Mouse (Mus musculus): Measurements from ENCODE around the gene Slc13a5. TPM values are rescaled to one million over a fixed set of nuclear protein-coding genes. Genes with fewer than 3 reads are reported as not detected.
A peak's percentile ranks its signal among the peaks of the same experiment; 100 is the strongest.

Slc13a5 gene
- polyA plus RNA-seq, 1 experiment from 2014 or later: 0.65 TPM

GRCm38 (mm10) chr11:72271761-72272160 is 4.7 kb upstream of the Slc13a5 start:
- H3K4me2 ChIP-seq (ENCODE audit: low read length): no peak overlapping the region
- H3K27ac ChIP-seq (ENCODE audit: low read length): no peak overlapping the region
- WGBS: 72% methylated on average over 1 of the region's 1 CpGs
- no peaks in the 10 kb centered on the region for H3K27me3 ChIP-seq (replicated peaks; ENCODE audit: control insufficient read depth, insufficient read depth, low read length)
- H3K4me3 ChIP-seq (replicated peaks; ENCODE audit: low read length): no peak overlapping the region
- no peaks in the 10 kb centered on the region for H3K9me3 ChIP-seq (ENCODE audit: control insufficient read depth, low read length)
- no peak overlapping the region for H3K9ac ChIP-seq (replicated peaks; ENCODE audit: low read depth, low read length)
- no peak for ATAC-seq
- H3K4me1 ChIP-seq (replicated peaks; ENCODE audit: control insufficient read depth, insufficient read depth, low read length): peaks cover 4% of the 10 kb centered on the region
- H3K36me3 ChIP-seq (ENCODE audit: control insufficient read depth, insufficient read depth): no peaks in the 10 kb centered on the region

- Histone ChIP-seq H3K9me3 (ENCODE audit: control insufficient read depth, low read length) (no peaks in the 10 kb centered on the region), H3K27me3 (replicated peaks; ENCODE audit: control insufficient read depth, insufficient read depth, low read length) (peaks cover 24% of the 10 kb centered on the region), H3K4me3 (replicated peaks; ENCODE audit: low read length) (peak overlapping the region; percentile 48), H3K36me3 (ENCODE audit: control insufficient read depth, insufficient read depth) (no peaks in the 10 kb centered on the region), H3K4me2 (ENCODE audit: low read length) (peak overlapping the region; percentile 92), H3K9ac (replicated peaks; ENCODE audit: low read depth, low read length) (peak overlapping the region; percentile 55), H3K27ac (ENCODE audit: low read length) (no peak overlapping the region), H3K4me1 (replicated peaks; ENCODE audit: control insufficient read depth, insufficient read depth, low read length) (peaks cover 17% of the 10 kb centered on the region)
- ATAC-seq: peak; percentile 95
- under 1% methylated on average over 46 of the region's 46 CpGs for WGBS
Observed at GRCm38 (mm10) chr11:72266207-72266959, 639 bp downstream of the Slc13a5 start.

- Histone ChIP-seq H3K27me3 (replicated peaks; ENCODE audit: control insufficient read depth, insufficient read depth, low read length) (peaks cover 24% of the 10 kb centered on the region), H3K9ac (replicated peaks; ENCODE audit: low read depth, low read length) (no peak overlapping the region), H3K4me2 (ENCODE audit: low read length) (no peak overlapping the region), H3K9me3 (ENCODE audit: control insufficient read depth, low read length) (no peaks in the 10 kb centered on the region), H3K4me1 (replicated peaks; ENCODE audit: control insufficient read depth, insufficient read depth, low read length) (peaks cover 17% of the 10 kb centered on the region), H3K36me3 (ENCODE audit: control insufficient read depth, insufficient read depth) (no peaks in the 10 kb centered on the region), H3K27ac (ENCODE audit: low read length) (no peak overlapping the region), H3K4me3 (replicated peaks; ENCODE audit: low read length) (no peak overlapping the region)
- WGBS: 7% methylated on average over 11 of the region's 11 CpGs
- ATAC-seq: 0 out of 2 replicates have a peak, but pooled peaks have one; percentile 25
Observed at GRCm38 (mm10) chr11:72265483-72265882, 1.5 kb downstream of the Slc13a5 start.

- Histone ChIP-seq H3K27me3 (replicated peaks; ENCODE audit: control insufficient read depth, insufficient read depth, low read length) (no peaks in the 10 kb centered on the region), H3K9me3 (ENCODE audit: control insufficient read depth, low read length) (no peaks in the 10 kb centered on the region), H3K4me3 (replicated peaks; ENCODE audit: low read length) (no peak overlapping the region), H3K4me1 (replicated peaks; ENCODE audit: control insufficient read depth, insufficient read depth, low read length) (no peaks in the 10 kb centered on the region), H3K27ac (ENCODE audit: low read length) (no peak overlapping the region), H3K36me3 (ENCODE audit: control insufficient read depth, insufficient read depth) (no peaks in the 10 kb centered on the region), H3K4me2 (ENCODE audit: low read length) (no peak overlapping the region), H3K9ac (replicated peaks; ENCODE audit: low read depth, low read length) (no peak overlapping the region)
- no peak for ATAC-seq
- 87% methylated on average over 2 of the region's 2 CpGs for WGBS
Observed at GRCm38 (mm10) chr11:72256441-72256840, 10.6 kb downstream of the Slc13a5 start.

DNA sequence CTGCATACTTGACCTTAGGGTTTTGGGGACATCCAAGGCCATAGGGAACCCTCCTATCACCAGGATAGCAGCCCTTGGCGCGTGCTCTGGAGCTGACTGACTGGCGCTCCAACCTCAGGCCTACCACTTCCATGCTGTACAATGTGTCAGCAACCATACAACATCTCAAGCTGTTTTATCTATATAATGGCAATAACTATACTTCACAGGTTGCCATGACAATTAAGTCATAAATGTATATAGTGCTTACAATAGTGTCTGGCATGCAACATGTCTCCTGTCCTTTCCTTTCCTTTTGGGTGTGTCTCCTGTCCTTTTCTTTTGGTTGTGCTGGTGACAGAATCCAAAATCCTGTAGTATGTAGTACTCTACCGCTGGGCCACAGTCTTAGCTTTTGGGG is 11.4 kb downstream of the Slc13a5 start:
- Histone ChIP-seq H3K9me3 (ENCODE audit: control insufficient read depth, low read length) (no peaks in the 10 kb centered on the region), H3K4me2 (ENCODE audit: low read length) (no peak overlapping the region), H3K4me1 (replicated peaks; ENCODE audit: control insufficient read depth, insufficient read depth, low read length) (no peaks in the 10 kb centered on the region), H3K36me3 (ENCODE audit: control insufficient read depth, insufficient read depth) (no peaks in the 10 kb centered on the region), H3K9ac (replicated peaks; ENCODE audit: low read depth, low read length) (no peak overlapping the region), H3K27me3 (replicated peaks; ENCODE audit: control insufficient read depth, insufficient read depth, low read length) (no peaks in the 10 kb centered on the region), H3K27ac (ENCODE audit: low read length) (no peak overlapping the region), H3K4me3 (replicated peaks; ENCODE audit: low read length) (no peak overlapping the region)
- 98% methylated on average over 4 of the region's 4 CpGs for WGBS
- ATAC-seq: no peak

DNA sequence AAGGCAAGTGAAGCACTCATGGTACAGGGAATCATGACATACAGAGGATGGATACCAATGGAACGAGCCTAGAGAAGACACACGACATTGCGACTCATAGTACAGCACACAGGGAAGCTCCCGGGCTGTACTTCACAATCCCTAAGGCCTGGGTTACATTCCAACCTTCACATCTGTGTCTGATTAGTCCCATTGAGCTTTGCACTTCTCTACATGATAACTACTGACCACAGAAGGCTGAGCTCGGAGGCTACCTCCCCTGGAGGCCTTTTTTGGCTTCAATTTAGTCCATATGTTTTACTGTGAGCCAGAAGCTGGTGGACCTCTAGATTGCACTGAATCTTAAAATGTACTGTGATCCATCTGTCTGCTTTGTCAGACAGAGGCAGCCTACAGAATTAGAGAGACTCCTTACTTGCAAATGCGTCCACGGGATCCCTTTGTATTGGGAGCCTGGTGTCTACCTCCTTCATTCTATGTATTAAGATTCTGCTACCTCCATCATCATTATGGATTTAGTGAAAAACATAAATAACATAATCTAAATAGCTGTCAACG is 21.7 kb downstream of the Slc13a5 start:
- Histone ChIP-seq H3K27ac (ENCODE audit: low read length) (no peak overlapping the region), H3K4me1 (replicated peaks; ENCODE audit: control insufficient read depth, insufficient read depth, low read length) (no peaks in the 10 kb centered on the region), H3K9me3 (ENCODE audit: control insufficient read depth, low read length) (no peaks in the 10 kb centered on the region), H3K4me3 (replicated peaks; ENCODE audit: low read length) (no peak overlapping the region), H3K9ac (replicated peaks; ENCODE audit: low read depth, low read length) (no peak overlapping the region), H3K36me3 (ENCODE audit: control insufficient read depth, insufficient read depth) (no peaks in the 10 kb centered on the region), H3K27me3 (replicated peaks; ENCODE audit: control insufficient read depth, insufficient read depth, low read length) (no peaks in the 10 kb centered on the region), H3K4me2 (ENCODE audit: low read length) (no peak overlapping the region)
- ATAC-seq: no peak
- 82% methylated on average over 8 of the region's 8 CpGs for WGBS

GRCm38 (mm10) chr11:72240062-72240860 is 26.8 kb downstream of the Slc13a5 start:
- ATAC-seq: no peak
- H3K4me2 ChIP-seq (ENCODE audit: low read length): no peak overlapping the region
- no peaks in the 10 kb centered on the region for H3K9me3 ChIP-seq (ENCODE audit: control insufficient read depth, low read length)
- WGBS: 70% methylated on average over 4 of the region's 4 CpGs
- H3K36me3 ChIP-seq (ENCODE audit: control insufficient read depth, insufficient read depth): no peaks in the 10 kb centered on the region
- no peaks in the 10 kb centered on the region for H3K4me1 ChIP-seq (replicated peaks; ENCODE audit: control insufficient read depth, insufficient read depth, low read length)
- no peak overlapping the region for H3K4me3 ChIP-seq (replicated peaks; ENCODE audit: low read length)
- no peaks in the 10 kb centered on the region for H3K27me3 ChIP-seq (replicated peaks; ENCODE audit: control insufficient read depth, insufficient read depth, low read length)
- no peak overlapping the region for H3K9ac ChIP-seq (replicated peaks; ENCODE audit: low read depth, low read length)
- H3K27ac ChIP-seq (ENCODE audit: low read length): no peak overlapping the region

GRCm38 (mm10) chr11:72234013-72234412 is 33.0 kb downstream of the Slc13a5 start:
- Histone ChIP-seq H3K27me3 (replicated peaks; ENCODE audit: control insufficient read depth, insufficient read depth, low read length) (no peaks in the 10 kb centered on the region), H3K9me3 (ENCODE audit: control insufficient read depth, low read length) (no peaks in the 10 kb centered on the region), H3K4me1 (replicated peaks; ENCODE audit: control insufficient read depth, insufficient read depth, low read length) (no peaks in the 10 kb centered on the region), H3K27ac (ENCODE audit: low read length) (no peak overlapping the region), H3K36me3 (ENCODE audit: control insufficient read depth, insufficient read depth) (no peaks in the 10 kb centered on the region), H3K4me3 (replicated peaks; ENCODE audit: low read length) (no peak overlapping the region), H3K4me2 (ENCODE audit: low read length) (no peak overlapping the region), H3K9ac (replicated peaks; ENCODE audit: low read depth, low read length) (no peak overlapping the region)
- 72% methylated on average over 5 of the region's 5 CpGs for WGBS
- ATAC-seq: no peak

DNA sequence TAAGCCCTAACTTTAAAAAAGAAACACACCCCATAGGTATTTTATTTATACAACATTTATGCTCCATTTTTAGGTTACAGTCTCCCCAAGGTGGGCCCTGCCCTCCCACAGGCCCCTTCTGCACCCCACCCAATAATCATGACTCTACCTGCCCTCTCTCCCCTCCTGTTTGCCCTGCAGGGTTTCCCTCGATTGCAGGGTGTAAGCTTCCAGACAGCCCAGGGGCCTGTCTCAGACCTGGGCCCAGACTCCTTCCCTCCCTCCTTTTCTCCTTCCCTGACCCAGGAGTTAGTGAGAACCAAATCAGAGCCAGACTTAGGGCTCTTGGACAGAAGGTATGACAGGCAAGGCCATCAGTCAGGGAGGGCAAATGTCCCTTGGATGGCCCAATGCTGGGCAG is 34.0 kb downstream of the Slc13a5 start:
- 70% methylated on average over 1 of the region's 1 CpGs for WGBS
- no peak for ATAC-seq
- Histone ChIP-seq H3K4me3 (replicated peaks; ENCODE audit: low read length) (no peak overlapping the region), H3K9me3 (ENCODE audit: control insufficient read depth, low read length) (no peaks in the 10 kb centered on the region), H3K27ac (ENCODE audit: low read length) (no peak overlapping the region), H3K36me3 (ENCODE audit: control insufficient read depth, insufficient read depth) (no peaks in the 10 kb centered on the region), H3K27me3 (replicated peaks; ENCODE audit: control insufficient read depth, insufficient read depth, low read length) (no peaks in the 10 kb centered on the region), H3K4me1 (replicated peaks; ENCODE audit: control insufficient read depth, insufficient read depth, low read length) (no peaks in the 10 kb centered on the region), H3K9ac (replicated peaks; ENCODE audit: low read depth, low read length) (no peak overlapping the region), H3K4me2 (ENCODE audit: low read length) (no peak overlapping the region)
